Mouse (Mus musculus): ENCODE results near the gene Sipa1l3.

Sipa1l3 gene

DNA sequence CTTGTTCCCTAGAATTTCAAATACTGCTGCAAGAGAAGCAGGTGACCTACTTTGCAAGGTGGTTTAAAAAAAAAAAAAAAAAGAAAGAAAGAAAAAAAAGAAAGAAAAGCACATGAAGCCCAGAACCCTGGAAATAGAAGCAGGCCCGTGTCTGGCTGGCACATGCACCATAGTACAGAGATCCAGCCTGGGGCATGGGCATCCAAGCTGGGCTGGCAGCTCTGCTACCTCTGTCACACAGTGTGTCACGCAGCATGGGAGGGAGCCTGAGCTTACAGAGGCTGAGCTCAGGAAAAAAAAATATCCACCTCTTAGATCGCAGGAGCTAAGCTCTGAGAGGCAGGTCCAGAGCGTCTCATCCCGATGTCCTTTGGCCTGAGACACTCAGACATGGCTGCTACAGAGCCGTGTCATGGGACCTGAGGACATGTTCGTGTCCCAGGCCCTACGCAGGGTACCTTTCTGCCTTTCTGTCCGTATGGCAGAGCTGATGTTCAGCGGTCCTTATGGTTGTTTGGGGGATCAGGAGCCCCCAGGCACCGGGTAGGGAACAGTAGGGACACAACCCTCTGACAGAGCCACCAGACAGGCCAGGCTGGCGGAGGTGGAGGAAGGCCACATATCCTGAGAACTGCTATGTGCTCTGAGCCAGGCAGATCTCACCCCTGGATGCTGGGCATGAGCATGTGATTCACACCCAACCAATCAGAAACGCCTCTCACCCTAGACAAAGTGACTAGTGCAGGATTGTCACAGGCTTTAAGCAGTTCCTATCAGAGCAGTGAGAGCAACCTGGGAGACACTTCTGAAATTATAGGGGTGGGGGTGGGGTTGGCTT is 151.1 kb downstream of the Sipa1l3 start:
- DNase-seq = peak; percentile 38

DNA sequence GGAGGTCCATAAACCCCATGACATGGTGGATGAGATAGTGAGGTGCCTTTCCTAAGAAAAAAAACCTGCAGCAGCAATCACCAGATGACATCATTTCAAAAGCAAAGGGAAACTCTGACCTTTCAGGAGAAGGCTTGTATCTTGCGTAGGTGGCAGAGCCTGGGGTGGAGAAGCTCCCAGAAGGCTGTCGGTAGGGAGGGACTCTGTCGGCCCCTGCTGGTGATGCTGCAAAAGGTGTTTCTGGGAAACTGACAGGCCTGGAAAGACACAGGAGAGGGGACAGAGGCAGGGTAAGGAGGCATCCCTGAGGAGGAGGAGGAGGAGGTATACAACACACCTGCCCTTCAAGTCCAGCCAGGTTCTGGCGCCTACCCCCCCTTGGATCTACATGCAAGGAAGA is 154.4 kb downstream of the Sipa1l3 start:
- DNase-seq = peak; percentile 53

DNA sequence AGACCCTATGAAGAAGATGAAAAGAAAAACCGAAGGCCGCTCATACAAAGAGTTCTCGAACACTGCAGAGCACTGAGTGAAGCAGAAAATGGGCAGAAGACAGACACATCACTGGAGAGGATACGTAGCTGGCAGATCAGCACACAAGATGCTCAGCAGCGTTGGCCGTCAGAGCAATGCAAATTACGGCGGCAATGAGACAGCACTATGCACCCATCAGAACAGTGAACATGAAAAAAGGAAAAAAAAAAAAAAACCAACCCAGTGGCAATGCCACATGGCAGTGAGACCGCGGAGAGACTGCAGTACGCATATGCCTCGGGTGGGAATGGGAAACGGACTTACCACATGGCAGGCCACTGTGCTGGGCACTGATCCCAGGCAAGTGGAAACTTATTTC is 156.9 kb downstream of the Sipa1l3 start:
- DNase-seq = no peak

DNA sequence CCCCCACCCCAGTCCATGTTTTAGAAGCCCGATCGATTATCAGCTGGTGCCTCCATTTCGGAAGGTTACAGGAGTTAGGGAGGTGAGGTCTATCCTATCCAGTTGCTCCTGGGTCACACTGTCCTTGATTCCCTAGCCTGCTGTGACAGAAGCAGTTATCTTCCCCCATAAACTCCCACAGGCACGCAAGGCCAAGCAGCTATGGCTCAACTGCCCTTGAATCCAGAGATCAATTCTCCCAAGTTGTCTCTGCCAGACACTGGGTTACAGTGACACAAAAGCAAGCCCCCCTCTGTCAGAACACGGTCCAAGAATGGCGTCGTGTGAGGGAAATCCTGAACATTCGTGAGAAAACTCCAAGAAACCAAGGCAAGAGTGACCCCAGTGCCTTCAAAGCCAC is 163.0 kb downstream of the Sipa1l3 start:
- no peak for DNase-seq

- no peak for DNase-seq
These were observed 164.3 kb downstream of the Sipa1l3 start for GRCm38 (mm10) chr7:29354161-29354560.

DNA sequence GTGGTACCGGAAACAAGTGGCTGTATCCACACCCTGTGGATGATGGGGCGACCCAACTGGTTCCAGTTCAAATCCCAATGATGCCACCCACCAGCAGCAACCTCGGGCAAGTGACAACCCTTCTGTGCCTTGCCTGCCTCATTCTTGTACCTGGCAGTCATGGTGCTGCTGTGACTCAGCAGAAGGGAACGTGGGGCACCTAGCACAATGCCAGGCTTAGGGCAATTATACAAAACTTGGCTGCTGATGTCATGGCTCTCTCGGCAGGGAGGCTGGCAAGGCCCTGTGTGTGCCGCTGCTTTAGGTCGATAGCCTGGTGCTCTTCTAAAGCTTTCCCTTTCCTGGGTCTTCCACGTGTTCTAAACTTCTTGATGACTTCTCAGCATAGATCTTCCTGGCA is 166.2 kb downstream of the Sipa1l3 start:
- no peak for DNase-seq

DNA sequence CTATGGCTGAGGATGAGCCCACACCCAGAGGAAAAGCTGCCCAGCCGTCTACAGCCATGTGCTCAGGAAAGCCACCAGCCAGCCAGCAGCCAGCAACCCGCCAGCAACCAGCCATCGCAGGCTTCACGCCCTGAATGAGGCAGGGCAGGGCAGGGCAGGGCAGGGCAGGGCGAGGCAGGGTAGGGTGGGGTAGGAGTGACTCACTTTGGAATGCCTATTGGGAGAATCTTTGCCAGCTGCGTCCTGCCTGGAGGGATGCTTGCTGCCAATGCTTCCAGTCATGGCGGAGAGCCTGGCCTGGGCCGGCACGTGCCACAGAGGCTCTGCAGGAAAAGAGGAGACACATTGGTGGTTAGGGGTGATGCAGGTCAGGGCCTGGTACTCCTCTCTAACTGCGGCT is 168.0 kb downstream of the Sipa1l3 start:
- DNase-seq = no peak

- no peak for DNase-seq
These were observed 172.2 kb downstream of the Sipa1l3 start for GRCm38 (mm10) chr7:29346212-29346611.

DNA sequence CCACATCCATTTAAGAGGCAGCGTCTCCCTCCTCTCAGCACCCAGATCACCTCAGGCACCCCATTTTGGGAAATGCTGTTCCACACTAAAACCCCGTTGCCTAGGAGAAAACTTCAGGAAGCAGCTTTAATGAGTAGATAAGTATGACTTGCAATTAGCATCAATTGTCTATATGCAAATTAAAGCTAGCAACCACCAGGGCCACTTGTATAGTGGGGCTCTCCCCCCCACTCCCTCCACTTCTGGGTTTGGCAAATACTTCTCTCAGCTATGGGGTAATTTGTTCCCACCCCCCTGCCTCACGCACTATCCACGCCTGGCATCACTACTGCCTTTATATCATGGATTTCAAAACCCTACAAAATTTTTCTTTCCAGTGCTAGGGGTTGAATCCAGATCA is 172.9 kb downstream of the Sipa1l3 start:
- no peak for DNase-seq

GRCm38 (mm10) chr7:29343746-29344145 is 174.7 kb downstream of the Sipa1l3 start:
- no peak for DNase-seq

DNA sequence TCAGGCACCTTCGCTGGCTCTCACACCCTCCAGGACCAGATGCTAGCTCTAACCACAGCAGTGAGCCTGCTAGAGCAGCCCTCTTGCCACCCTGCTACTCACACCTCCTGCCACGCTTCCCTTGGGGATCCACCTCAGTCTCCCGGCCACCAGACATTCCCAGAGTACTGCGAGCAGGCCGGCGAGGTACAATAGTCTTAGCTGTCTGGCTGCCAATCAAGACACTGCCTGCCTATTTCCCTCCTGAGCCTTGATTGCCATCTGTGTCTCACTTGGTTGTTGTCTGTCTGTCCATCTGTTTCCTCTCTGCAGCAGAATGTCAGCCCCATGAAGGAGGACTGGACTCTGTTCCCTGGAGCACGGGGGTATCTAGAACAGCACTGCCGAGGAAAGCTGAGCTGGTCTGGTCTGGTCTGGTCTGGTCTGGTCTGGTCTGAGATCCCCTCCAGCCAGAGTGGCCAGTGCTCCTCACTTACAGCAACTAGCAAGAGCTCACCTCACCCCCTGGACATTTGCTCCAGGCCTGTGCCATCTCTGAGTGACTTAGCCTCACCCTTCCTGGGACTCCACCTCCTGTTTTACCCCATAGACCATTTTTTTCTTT is 175.8 kb downstream of the Sipa1l3 start:
- DNase-seq = no peak

DNA sequence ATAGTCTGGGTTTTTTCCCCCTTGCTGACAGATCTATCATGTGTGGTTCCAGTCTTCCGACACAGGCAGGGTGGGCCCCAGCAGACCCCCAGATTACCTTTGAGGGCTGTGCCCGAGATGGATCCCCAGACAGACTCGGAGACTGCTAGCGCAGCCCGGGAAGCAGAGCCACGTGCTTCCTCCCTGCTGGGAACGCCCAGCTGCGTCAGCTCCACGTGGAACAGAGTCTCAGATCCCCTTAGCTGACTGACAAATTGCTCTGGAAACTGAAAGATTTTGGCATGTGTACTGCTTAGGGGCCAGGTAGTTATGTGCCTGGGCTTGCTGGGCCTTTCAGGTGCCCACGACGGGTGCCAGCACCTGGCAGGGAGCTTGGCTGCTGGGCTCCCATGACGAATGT is 176.7 kb downstream of the Sipa1l3 start:
- no peak for DNase-seq

DNA sequence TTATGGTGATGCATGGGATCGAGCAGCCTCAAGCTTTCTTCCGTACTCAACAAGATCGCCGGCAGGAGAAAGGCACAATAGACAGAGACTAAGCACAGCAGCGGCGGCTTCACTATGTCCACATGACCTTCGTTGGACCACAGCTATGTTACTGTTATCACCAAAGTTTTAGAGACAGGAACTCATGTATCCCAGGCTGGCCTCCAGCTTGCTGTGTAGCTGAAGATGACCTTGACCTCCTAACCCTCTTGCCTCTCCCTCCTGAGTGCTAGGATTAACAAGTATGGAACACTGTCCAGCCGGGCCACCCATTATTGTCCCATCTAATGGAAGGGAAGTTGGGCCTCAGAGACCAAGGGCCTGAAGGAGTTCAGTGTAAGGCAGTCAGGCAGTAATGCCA is 177.6 kb downstream of the Sipa1l3 start:
- no peak for DNase-seq

- no peak for DNase-seq
These were observed 178.2 kb downstream of the Sipa1l3 start for GRCm38 (mm10) chr7:29340247-29340646.

DNA sequence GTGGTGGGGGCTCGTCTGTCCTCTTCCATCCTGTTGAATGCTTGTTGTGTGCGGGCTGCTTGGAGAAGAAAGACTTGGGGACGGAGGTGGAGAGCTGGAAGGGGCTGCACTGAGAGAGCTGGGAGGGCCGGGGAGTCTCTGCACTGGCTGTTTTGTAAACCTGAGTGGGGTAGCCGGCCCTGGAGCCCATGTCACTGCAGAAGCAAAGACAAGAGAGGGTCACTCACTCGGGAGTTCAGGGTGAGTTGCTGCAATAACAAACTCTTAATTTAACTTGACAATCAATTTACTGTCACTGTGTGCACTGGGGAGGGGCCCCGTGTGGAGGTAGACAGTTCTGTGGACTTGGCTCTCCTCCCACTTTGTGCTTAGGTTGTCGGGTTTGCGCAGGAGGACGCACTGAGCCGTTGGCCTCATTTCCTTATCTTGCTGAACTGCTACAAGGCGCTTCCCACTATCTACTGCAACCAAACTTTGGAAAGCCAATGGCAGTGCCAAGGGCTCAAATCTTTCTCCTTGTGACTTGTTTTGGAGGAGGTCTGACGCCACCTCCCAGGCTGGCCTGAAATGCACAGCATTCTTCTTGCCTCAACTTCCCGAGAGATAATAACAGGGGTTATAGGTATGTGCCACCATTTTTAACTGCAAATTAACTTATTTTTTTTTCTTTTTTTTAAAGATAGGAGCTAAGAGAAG is 179.3 kb downstream of the Sipa1l3 start:
- DNase-seq = no peak

GRCm38 (mm10) chr7:29338351-29338919 is 180.0 kb downstream of the Sipa1l3 start:
- DNase-seq = no peak

DNA sequence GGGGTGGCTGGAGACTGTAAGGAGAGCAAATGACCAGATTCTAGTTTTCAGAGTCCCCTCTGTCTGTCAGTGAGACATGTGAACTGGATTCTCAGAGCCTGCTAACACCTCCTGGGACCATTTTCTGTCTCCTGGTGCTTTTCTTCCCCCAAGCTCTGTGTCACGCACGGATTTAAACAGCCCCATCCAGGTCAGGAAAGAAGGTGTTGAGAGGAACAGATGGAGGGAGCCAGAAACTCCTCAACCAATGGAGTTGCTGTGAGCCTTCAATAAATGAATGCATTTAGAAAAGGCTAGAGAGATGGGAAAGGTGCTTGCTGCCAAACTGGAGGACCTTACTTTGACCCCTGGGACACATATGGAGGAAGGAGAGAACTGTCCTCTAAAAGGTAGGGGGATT is 180.7 kb downstream of the Sipa1l3 start:
- DNase-seq = no peak

DNA sequence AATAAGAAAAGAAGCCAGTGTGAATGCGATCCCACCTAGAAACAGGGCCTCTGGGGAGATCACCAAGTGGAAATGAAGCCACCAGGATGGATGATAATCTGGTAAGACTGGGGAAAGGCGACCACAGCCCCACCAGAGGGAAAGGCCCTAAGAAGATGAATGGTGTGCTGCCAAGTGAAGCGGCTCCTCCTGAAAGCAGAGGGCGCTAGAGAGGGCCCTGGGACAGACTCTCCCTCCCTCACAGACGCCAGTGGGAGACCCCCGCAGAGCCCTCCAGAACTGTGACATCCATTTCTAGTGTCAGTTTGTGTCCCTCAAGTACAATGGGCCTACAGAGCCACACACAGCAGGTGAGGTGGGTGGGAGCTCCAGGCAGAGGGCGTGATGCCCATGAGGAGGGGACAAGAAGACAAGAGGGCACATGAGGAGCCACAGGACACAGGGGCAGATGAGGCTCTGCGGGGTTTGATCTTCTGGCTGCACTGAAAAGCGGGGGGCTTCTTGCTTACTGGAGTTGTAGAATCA is 181.6 kb downstream of the Sipa1l3 start:
- no peak for DNase-seq

GRCm38 (mm10) chr7:29335841-29336671 is 182.4 kb downstream of the Sipa1l3 start:
- DNase-seq = no peak

GRCm38 (mm10) chr7:29335276-29335675 is 183.2 kb downstream of the Sipa1l3 start:
- DNase-seq = no peak

DNA sequence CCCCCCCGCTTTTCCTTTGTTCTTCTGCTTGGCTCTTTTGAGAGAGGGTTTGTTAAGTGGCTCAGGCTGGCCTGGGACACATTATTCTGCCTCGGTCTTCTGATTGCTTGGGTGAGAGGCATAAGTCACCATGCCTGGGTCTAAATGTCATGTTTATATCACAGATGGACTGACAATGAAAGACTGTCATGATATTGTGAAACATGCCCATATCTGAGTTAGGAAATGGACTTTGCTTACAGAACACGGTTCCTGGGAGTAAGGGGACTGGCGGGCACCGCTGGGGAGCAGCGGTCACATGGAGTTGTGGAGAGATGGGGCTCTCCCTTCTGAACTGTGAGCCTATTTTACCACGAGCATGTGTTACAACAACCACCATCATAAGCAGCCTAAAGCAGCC is 184.3 kb downstream of the Sipa1l3 start:
- no peak for DNase-seq

DNA sequence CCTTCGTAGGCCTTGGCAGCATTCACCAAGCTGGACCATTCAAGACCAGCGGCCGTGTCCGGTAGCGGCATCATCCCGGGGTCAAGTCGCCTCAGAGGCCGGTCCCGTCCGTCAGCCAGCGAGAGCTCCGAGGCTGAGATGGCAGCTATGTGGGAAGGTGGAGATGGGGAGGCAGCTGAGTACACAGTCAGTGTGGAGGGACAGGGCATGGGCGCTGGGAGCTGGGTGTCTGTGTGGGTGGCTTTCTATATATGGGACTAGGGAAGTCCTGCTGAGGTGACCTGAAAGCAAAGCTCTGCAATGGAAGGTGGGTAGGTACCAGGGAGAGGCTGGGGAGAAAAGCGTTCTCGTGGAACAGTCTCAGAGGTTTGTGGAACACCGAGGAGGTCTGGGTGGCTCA is 189.5 kb downstream of the Sipa1l3 start:
- no peak for DNase-seq

- no peak for DNase-seq
These were observed 191.4 kb downstream of the Sipa1l3 start for GRCm38 (mm10) chr7:29327087-29327486.
